In the genomic region with DNA sequence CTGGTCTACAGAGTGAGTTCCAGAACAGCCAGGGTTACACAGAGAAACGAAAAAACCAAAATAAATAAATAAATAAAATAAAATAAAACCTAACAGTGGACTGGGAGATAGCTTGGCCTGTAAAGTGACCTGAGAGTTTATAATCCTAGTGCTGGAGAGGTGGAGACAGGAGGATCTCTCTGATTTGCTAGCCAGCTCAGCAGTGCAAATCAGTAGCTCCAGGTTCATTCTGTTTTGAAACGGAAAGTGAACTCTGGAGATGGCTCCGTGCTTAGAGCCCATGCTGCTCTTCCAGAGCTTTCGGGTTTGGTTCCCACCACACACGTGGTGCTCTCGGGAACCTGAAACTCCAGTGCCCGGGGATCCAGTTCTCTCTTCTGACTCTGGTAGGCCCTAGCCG, we compare ENCODE assay signal across 24 mouse cellular contexts. TPM values are rescaled to one million over a fixed set of nuclear protein-coding genes. Genes with fewer than 3 reads are reported as not detected.
"Had no signal": no experiment of that assay in that cellular context is flagged by ENCODE, and none has a peak within 500 bp of the region (broad histone marks: within the 10 kb centered on the region; RNA-seq: fewer than 3 reads in every experiment).

No protein-coding gene starts in this region.

- H3K27me3 ChIP-seq: lung, embryonic 15.5 days; midbrain, embryonic 13.5 days; midbrain, embryonic 15.5 days; neural tube, embryonic 12.5 days; stomach, embryonic 15.5 days had no signal

- H3K4me3 ChIP-seq: lung, embryonic 15.5 days; megakaryocyte, embryonic 14.5 days; midbrain, embryonic 13.5 days; midbrain, embryonic 15.5 days; neural tube, embryonic 12.5 days; stomach, embryonic 15.5 days had no signal

- H3K9ac ChIP-seq: lung, embryonic 15.5 days; midbrain, embryonic 13.5 days; midbrain, embryonic 15.5 days; neural tube, embryonic 12.5 days; stomach, embryonic 15.5 days had no signal

- DNase-seq: lung, adult 2 months; lung, postnatal 14 days; lung, postnatal 36 days; right cerebral cortex, postnatal 14 days; thymus, adult 2 months; thymus, postnatal 25 days; thymus, postnatal 4 days had no signal

- H3K4me1 ChIP-seq: lung, embryonic 15.5 days; midbrain, embryonic 13.5 days; midbrain, embryonic 15.5 days; neural tube, embryonic 12.5 days; stomach, embryonic 15.5 days had no signal

- H3K9me3 ChIP-seq: lung, embryonic 15.5 days; megakaryocyte, embryonic 14.5 days; midbrain, embryonic 13.5 days; midbrain, embryonic 15.5 days; neural tube, embryonic 12.5 days; stomach, embryonic 15.5 days had no signal

- H3K4me2 ChIP-seq: lung, embryonic 15.5 days; midbrain, embryonic 11.5 days; midbrain, embryonic 13.5 days; midbrain, embryonic 15.5 days; neural tube, embryonic 12.5 days; stomach, embryonic 15.5 days had no signal

- H3K27ac ChIP-seq: lung, embryonic 15.5 days; macrophage; midbrain, embryonic 13.5 days; midbrain, embryonic 15.5 days; neural tube, embryonic 12.5 days; stomach, embryonic 15.5 days; stomach, postnatal 0 days had no signal

- ATAC-seq: lung, postnatal 0 days; midbrain, embryonic 13.5 days; midbrain, embryonic 15.5 days had no signal

- H3K36me3 ChIP-seq: lung, embryonic 15.5 days; midbrain, embryonic 13.5 days; midbrain, embryonic 15.5 days; neural tube, embryonic 12.5 days; stomach, embryonic 15.5 days had no signal

RNA-seq across cellular contexts. Expression of gene Gm10447, which starts 8.9 kb away (rescaled TPM):
- total RNA-seq: megakaryocyte progenitor cell, adult 5-6 weeks; midbrain, postnatal 0 days; monocyte, adult 5-6 weeks; neutrophil, adult 5-6 weeks had no signal
- polyA plus RNA-seq: lung, embryonic 15.5 days; lung, postnatal 0 days; macrophage; midbrain, embryonic 11.5 days; midbrain, embryonic 13.5 days; midbrain, embryonic 15.5 days; neural tube, embryonic 14.5 days had no signal

RNA-seq across cellular contexts. Expression of gene Shroom1, which starts 9.0 kb away (rescaled TPM):
- total RNA-seq: monocyte, adult 5-6 weeks; neutrophil, adult 5-6 weeks had no signal
- polyA plus RNA-seq: macrophage had no signal

RNA-seq across cellular contexts. Expression of gene Gdf9, which starts 17.2 kb away (rescaled TPM):
- total RNA-seq: monocyte, adult 5-6 weeks; neutrophil, adult 5-6 weeks had no signal

RNA-seq across cellular contexts. Expression of gene Gm9837, which starts 22.3 kb away (rescaled TPM):
- total RNA-seq: megakaryocyte progenitor cell, adult 5-6 weeks; midbrain, postnatal 0 days; monocyte, adult 5-6 weeks; neutrophil, adult 5-6 weeks had no signal
- polyA plus RNA-seq: lung, adult 2 months; lung, embryonic 15.5 days; lung, postnatal 0 days; macrophage; midbrain, embryonic 11.5 days; midbrain, embryonic 13.5 days; midbrain, embryonic 15.5 days; midbrain, postnatal 0 days; neural tube, embryonic 12.5 days; neural tube, embryonic 14.5 days; spleen, adult 2 months; stomach, embryonic 15.5 days; stomach, postnatal 0 days; thymus, adult 2 months; urinary bladder, adult 2 months had no signal
